Mouse (Mus musculus): ENCODE results near the gene Cnrip1.
"Not testable (repeated sequence)": the region's sequence is repeated elsewhere in the genome, so short reads cannot be mapped to it uniquely, and the experiment has no call there.

Gene Cnrip1

GRCm38 (mm10) chr11:17051545-17052475 lies at the start of gene Cnrip1, which contains the start of gene Plek:
TSS of gene Cnrip1 (plus strand) at chr11:17051586.
TSS of gene Plek (minus strand) at chr11:17052381.
- DNase-seq (ENCODE audit: low read depth, low spot score), result peak; percentile 70

GRCm38 (mm10) chr11:17002739-17003373 lies 48.5 kb upstream of the Cnrip1 start:
- no peak for DNase-seq (ENCODE audit: low read depth, low spot score)

- no peak for DNase-seq (ENCODE audit: low read depth, low spot score)
Observed at GRCm38 (mm10) chr11:17003757-17004156, 47.6 kb upstream of the Cnrip1 start.

GRCm38 (mm10) chr11:17004899-17005846 lies 46.2 kb upstream of the Cnrip1 start:
- DNase-seq (ENCODE audit: low read depth, low spot score), result no peak

- DNase-seq (ENCODE audit: low read depth, low spot score), result not testable (repeated sequence)
Observed at GRCm38 (mm10) chr11:17006526-17006925, 44.9 kb upstream of the Cnrip1 start.

- DNase-seq (ENCODE audit: low read depth, low spot score), result no peak
Observed at GRCm38 (mm10) chr11:17007517-17008173, 43.7 kb upstream of the Cnrip1 start.

- DNase-seq (ENCODE audit: low read depth, low spot score), result no peak
Observed at GRCm38 (mm10) chr11:17008498-17008941, 42.9 kb upstream of the Cnrip1 start.

GRCm38 (mm10) chr11:17012948-17013347 lies 38.4 kb upstream of the Cnrip1 start:
- DNase-seq (ENCODE audit: low read depth, low spot score), result no peak

GRCm38 (mm10) chr11:17019328-17019727 lies 32.1 kb upstream of the Cnrip1 start:
- DNase-seq (ENCODE audit: low read depth, low spot score), result no peak

GRCm38 (mm10) chr11:17023206-17023605 lies 28.2 kb upstream of the Cnrip1 start:
- no peak for DNase-seq (ENCODE audit: low read depth, low spot score)

GRCm38 (mm10) chr11:17023984-17024383 lies 27.4 kb upstream of the Cnrip1 start:
- DNase-seq (ENCODE audit: low read depth, low spot score), result no peak

GRCm38 (mm10) chr11:17045806-17046205 lies 5.6 kb upstream of the Cnrip1 start:
- DNase-seq (ENCODE audit: low read depth, low spot score), result no peak

GRCm38 (mm10) chr11:17052476-17053049 lies 1.2 kb downstream of the Cnrip1 start:
- peak; percentile 9 for DNase-seq (ENCODE audit: low read depth, low spot score)

GRCm38 (mm10) chr11:17069360-17069759 lies 18.0 kb downstream of the Cnrip1 start:
- not testable (repeated sequence) for DNase-seq (ENCODE audit: low read depth, low spot score)

GRCm38 (mm10) chr11:17075656-17076055 lies 24.3 kb downstream of the Cnrip1 start:
- no peak for DNase-seq (ENCODE audit: low read depth, low spot score)

GRCm38 (mm10) chr11:17082086-17082485 lies 30.7 kb downstream of the Cnrip1 start:
- no peak for DNase-seq (ENCODE audit: low read depth, low spot score)

GRCm38 (mm10) chr11:17082953-17083352 lies 31.6 kb downstream of the Cnrip1 start:
- no peak for DNase-seq (ENCODE audit: low read depth, low spot score)

- DNase-seq (ENCODE audit: low read depth, low spot score), result no peak
Observed at GRCm38 (mm10) chr11:17083455-17083854, 32.1 kb downstream of the Cnrip1 start.

- DNase-seq (ENCODE audit: low read depth, low spot score), result no peak
Observed at GRCm38 (mm10) chr11:17083866-17084265, 32.5 kb downstream of the Cnrip1 start.

GRCm38 (mm10) chr11:17086106-17086505 lies 34.7 kb downstream of the Cnrip1 start:
- DNase-seq (ENCODE audit: low read depth, low spot score), result no peak

GRCm38 (mm10) chr11:17106936-17107335 lies 55.5 kb downstream of the Cnrip1 start:
- DNase-seq (ENCODE audit: low read depth, low spot score), result no peak
